Mouse (Mus musculus) testis, adult 2 months (tissue): ENCODE data around the gene Sema3b. TPM values are rescaled to one million over a fixed set of nuclear protein-coding genes. Genes with fewer than 3 reads are reported as not detected.

Source experiments
- H3K27ac ChIP-seq: fragments of 200-500 bp; 2 replicates; pipeline ENCODE4 v1.5.1; 2012; ENCODE audit warnings: low read depth, low read length; ENCODE audit not compliant: control insufficient read depth, insufficient read depth
- H3K27me3 ChIP-seq: fragments of 200-500 bp; 2 replicates; pipeline ENCODE4 v1.6.1; 2012; ENCODE audit warnings: mild to moderate bottlenecking, low read length, moderate library complexity; ENCODE audit not compliant: control insufficient read depth, insufficient read depth
- H3K36me3 ChIP-seq: fragments of 200-500 bp; 2 replicates; pipeline ENCODE4 v1.6.1; 2012; ENCODE audit warnings: mild to moderate bottlenecking, low read length; ENCODE audit not compliant: control insufficient read depth, insufficient read depth
- H3K4me1 ChIP-seq: fragments of 200-500 bp; 2 replicates; pipeline ENCODE4 v1.6.1; 2012; ENCODE audit warnings: low read length; ENCODE audit not compliant: control insufficient read depth, insufficient read depth
- H3K4me3 ChIP-seq: fragments of 200-500 bp; 2 replicates; pipeline ENCODE4 v1.5.1; 2012; ENCODE audit warnings: low read depth, mild to moderate bottlenecking, low read length, moderate library complexity, mixed read lengths; ENCODE audit not compliant: control insufficient read depth
- CTCF ChIP-seq: fragments of 200-500 bp; IDR thresholded peaks from 2 replicates; pipeline ENCODE4 v1.5.1; 2012; ENCODE audit warnings: low read depth, mild to moderate bottlenecking, inconsistent platforms, low read length, moderate library complexity; ENCODE audit not compliant: control insufficient read depth, insufficient read depth, insufficient replicate concordance
- POLR2A ChIP-seq: fragments of 200-500 bp; IDR thresholded peaks from 2 replicates; pipeline ENCODE4 v1.6.1; 2012; ENCODE audit warnings: low read depth, mild to moderate bottlenecking, inconsistent platforms, low read length, moderate library complexity; ENCODE audit not compliant: control insufficient read depth
- polyA plus RNA-seq: library from polyadenylated mRNA; depleted of rRNA; stranded (reverse); fragments of >200 nt; gene quantifications from 2 replicates; pipeline ENCODE4 v1.2.3, GENCODE M21; 2012

Gene Sema3b
- polyA plus RNA-seq, 1 experiment: 2.1 TPM

GRCm38 (mm10) chr9:107605041-107605661 lies 3.9 kb downstream of the Sema3b start:
- Histone ChIP-seq H3K4me3 (peak overlapping the region; percentile 51), H3K27me3 (no peaks in the 10 kb centered on the region), H3K36me3 (no peaks in the 10 kb centered on the region), H3K27ac (no peak overlapping the region), H3K4me1 (peaks cover 7% of the 10 kb centered on the region)
- TF ChIP-seq POLR2A (no peak), CTCF (no peak)

GRCm38 (mm10) chr9:107603251-107603650 lies 5.8 kb downstream of the Sema3b start:
- Histone ChIP-seq H3K27ac (no peak overlapping the region), H3K4me3 (peak overlapping the region; percentile 51), H3K27me3 (no peaks in the 10 kb centered on the region), H3K4me1 (peaks cover 15% of the 10 kb centered on the region), H3K36me3 (no peaks in the 10 kb centered on the region)
- TF ChIP-seq CTCF: no peak
- TF ChIP-seq POLR2A: no peak

- Histone ChIP-seq H3K27ac (no peak overlapping the region), H3K4me3 (no peak overlapping the region), H3K27me3 (no peaks in the 10 kb centered on the region), H3K4me1 (peaks cover 15% of the 10 kb centered on the region), H3K36me3 (no peaks in the 10 kb centered on the region)
- no peak for TF ChIP-seq POLR2A
- TF ChIP-seq CTCF: peak; percentile 97
Measured at GRCm38 (mm10) chr9:107602068-107602648, 6.9 kb downstream of the Sema3b start.

- no peak overlapping the region for H3K27ac ChIP-seq
- H3K27me3 ChIP-seq: no peaks in the 10 kb centered on the region
- TF ChIP-seq CTCF (no peak), POLR2A (no peak)
- no peaks in the 10 kb centered on the region for H3K36me3 ChIP-seq
- no peak overlapping the region for H3K4me3 ChIP-seq
- H3K4me1 ChIP-seq: peaks cover 15% of the 10 kb centered on the region
Measured at GRCm38 (mm10) chr9:107601275-107601674, 7.8 kb downstream of the Sema3b start.

- Histone ChIP-seq H3K27me3 (no peaks in the 10 kb centered on the region), H3K36me3 (no peaks in the 10 kb centered on the region), H3K4me1 (peaks cover 15% of the 10 kb centered on the region), H3K27ac (no peak overlapping the region), H3K4me3 (no peak overlapping the region)
- TF ChIP-seq CTCF (peak; percentile 22; the same call in 1 of the 2 replicates), POLR2A (no peak)
Measured at GRCm38 (mm10) chr9:107600745-107601144, 8.3 kb downstream of the Sema3b start.

- TF ChIP-seq CTCF (no peak), POLR2A (no peak)
- Histone ChIP-seq H3K27ac (no peak overlapping the region), H3K4me3 (peak overlapping the region; percentile 23)
Measured at GRCm38 (mm10) chr9:107599842-107600241, 9.2 kb downstream of the Sema3b start.

GRCm38 (mm10) chr9:107599433-107599832 lies 9.6 kb downstream of the Sema3b start:
- no peak overlapping the region for H3K27ac ChIP-seq
- no peaks in the 10 kb centered on the region for H3K36me3 ChIP-seq
- no peak for TF ChIP-seq POLR2A
- TF ChIP-seq CTCF: no peak
- peaks cover 15% of the 10 kb centered on the region for H3K4me1 ChIP-seq
- no peaks in the 10 kb centered on the region for H3K27me3 ChIP-seq
- H3K4me3 ChIP-seq: peak overlapping the region; percentile 23; the same call in 1 of the 2 replicates

More at GRCm38 (mm10) chr9:107599842-107600241, 9.2 kb downstream of the Sema3b start:
- H3K27me3 ChIP-seq: no peaks in the 10 kb centered on the region
- no peaks in the 10 kb centered on the region for H3K36me3 ChIP-seq
- peaks cover 15% of the 10 kb centered on the region for H3K4me1 ChIP-seq
